Mouse (Mus musculus): ENCODE results near the gene Ptx3.

DNA sequence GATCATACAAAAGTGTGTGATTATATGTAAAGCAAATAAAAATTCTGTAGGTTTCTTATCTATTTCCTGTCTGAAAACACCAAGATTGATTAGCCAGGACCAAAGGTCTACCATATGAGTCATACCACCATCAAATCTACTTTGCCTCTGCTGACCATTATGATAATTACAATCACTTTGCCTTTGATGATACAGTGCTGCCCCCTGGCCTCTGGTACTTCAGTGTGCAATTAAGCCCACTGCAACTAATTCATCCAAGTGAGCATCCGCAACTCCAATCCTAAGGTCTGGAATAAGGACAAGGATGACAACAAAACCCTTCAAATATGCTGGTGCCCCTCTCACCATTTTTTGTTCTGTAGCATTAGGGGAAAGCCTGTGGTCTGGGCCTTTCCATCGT, 40.1 kb upstream of the Ptx3 start:
- TF ChIP-seq POLR2A (IDR thresholded peaks at IDR 0.05; ENCODE audit: insufficient read depth, low read depth, low read length): no peak
- no peak for TF ChIP-seq CTCF (IDR thresholded peaks at IDR 0.05; ENCODE audit: insufficient read depth, low read depth, low read length)

Data from olfactory bulb, adult 2 months (tissue).